Mouse (Mus musculus) limb, embryonic 14.5 days (tissue): ENCODE measurements around the gene Pde8b. TPM values are rescaled to one million over a fixed set of nuclear protein-coding genes. Genes with fewer than 3 reads are reported as not detected.
A peak's percentile ranks its signal among the peaks of the same experiment; 100 is the strongest.
"Not testable (repeated sequence)": the region's sequence is repeated elsewhere in the genome, so short reads cannot be mapped to it uniquely, and the experiment has no call there.

ENCODE experiments used
- ATAC-seq: fragments of 200-750 bp; cut with Nextera tagmentation; 2 replicates; pipeline ENCODE4 v1.8.0; 2017; ENCODE audit warnings: low read depth, moderate number of reproducible peaks, moderate TSS enrichment; ENCODE audit not compliant: low FRiP score
- DNase-seq: peaks from one replicate; pipeline ENCODE4 v3.0.0-alpha.2; 2015; ENCODE audit warnings: low spot score
- H3K27ac ChIP-seq: fragments of 300-500 bp; sonication (generic); replicated peaks from 2 replicates; pipeline ENCODE4 v1.5.1; 2014; ENCODE audit warnings: low read depth, mild to moderate bottlenecking, low read length, moderate library complexity, mixed read lengths
- H3K27me3 ChIP-seq: fragments of 300-500 bp; sonication (generic); 2 replicates; pipeline ENCODE4 v1.6.1; 2014; ENCODE audit warnings: low read length, mixed read lengths; ENCODE audit not compliant: control insufficient read depth, insufficient read depth
- H3K36me3 ChIP-seq: fragments of 300-500 bp; sonication (generic); 2 replicates; pipeline ENCODE4 v1.6.1; 2014; ENCODE audit warnings: mild to moderate bottlenecking, low read length, moderate library complexity, mixed read lengths; ENCODE audit not compliant: control insufficient read depth, insufficient read depth
- H3K4me1 ChIP-seq: fragments of 300-500 bp; sonication (generic); 2 replicates; pipeline ENCODE4 v1.6.1; 2014; ENCODE audit warnings: antibody characterized with exemption, low read length, mixed read lengths; ENCODE audit not compliant: control insufficient read depth, insufficient read depth
- H3K4me2 ChIP-seq: fragments of 300-500 bp; sonication (generic); replicated peaks from 2 replicates; pipeline ENCODE4 v1.6.1; 2014; ENCODE audit warnings: low read depth, mild to moderate bottlenecking, low read length, moderate library complexity; ENCODE audit not compliant: severe bottlenecking
- H3K4me3 ChIP-seq: fragments of 300-500 bp; sonication (generic); replicated peaks from 2 replicates; pipeline ENCODE4 v1.5.1; 2014; ENCODE audit warnings: low read length
- H3K9ac ChIP-seq: fragments of 300-500 bp; sonication (generic); 2 replicates; pipeline ENCODE4 v1.6.1; 2014; ENCODE audit warnings: mild to moderate bottlenecking, low read depth, low read length, moderate library complexity; ENCODE audit not compliant: severe bottlenecking
- H3K9me3 ChIP-seq: fragments of 300-500 bp; sonication (generic); 2 replicates; pipeline ENCODE4 v1.6.1; 2016; ENCODE audit warnings: low read length; ENCODE audit not compliant: control insufficient read depth
- POLR2A ChIP-seq: fragments of 200-500 bp; IDR thresholded peaks from 2 replicates; pipeline ENCODE4 v1.8.0; 2012; ENCODE audit warnings: inconsistent platforms, mild to moderate bottlenecking, moderate library complexity, borderline replicate concordance; ENCODE audit not compliant: insufficient read depth, insufficient read length; ENCODE audit errors: extremely low read depth
- WGBS: fragments of 180-500 bp; shearing (Covaris S2); extraction: QIAGEN DNeasy Blood & Tissue Kit; methylation state at CpG from one replicate; pipeline ENCODE4 v1.1.7; 2014; 5-methylcytosine and 5-hydroxymethylcytosine counted together
- polyA plus RNA-seq, 2 experiments: library from polyadenylated mRNA; depleted of rRNA in 1 of 2; stranded (reverse) in 1 of 2; unstranded in 1 of 2; fragments of >200 nt; fragmentation: Nextera tagmentation in 1 of 2; extraction: Ambion mirVana in 1 of 2; gene quantifications; 2 replicates each; pipeline versions ENCODE4 v1.2.1 to v1.2.3; 2012 to 2014

Gene Pde8b
- polyA plus RNA-seq, 2 experiments, result 3.1 to 3.4 TPM

- ATAC-seq (no peak), DNase-seq (no peak)
- Histone ChIP-seq H3K9me3 (no peaks in the 10 kb centered on the region), H3K4me2 (no peak overlapping the region), H3K36me3 (no peaks in the 10 kb centered on the region), H3K27me3 (no peaks in the 10 kb centered on the region), H3K27ac (no peak overlapping the region), H3K4me3 (no peak overlapping the region), H3K9ac (no peak overlapping the region), H3K4me1 (no peaks in the 10 kb centered on the region)
- 74% methylated on average over 1 of the region's 1 CpGs for WGBS
- no peak for TF ChIP-seq POLR2A
These were observed 19.8 kb downstream of the Pde8b start for GRCm38 (mm10) chr13:95230326-95230725.

- H3K9ac ChIP-seq, result no peak overlapping the region
- no peaks in the 10 kb centered on the region for H3K9me3 ChIP-seq
- no peaks in the 10 kb centered on the region for H3K36me3 ChIP-seq
- H3K27me3 ChIP-seq, result peaks cover 16% of the 10 kb centered on the region; the same call in 1 of the 2 replicates
- H3K4me2 ChIP-seq, result no peak overlapping the region
- H3K4me3 ChIP-seq, result no peak overlapping the region
- no peak for DNase-seq
- ATAC-seq, result no peak
- H3K27ac ChIP-seq, result no peak overlapping the region
- 81% methylated on average over 2 of the region's 2 CpGs for WGBS
- no peaks in the 10 kb centered on the region for H3K4me1 ChIP-seq
- no peak for TF ChIP-seq POLR2A
These were observed 25.6 kb downstream of the Pde8b start for GRCm38 (mm10) chr13:95224491-95224890.

GRCm38 (mm10) chr13:95223427-95223772 lies 26.7 kb downstream of the Pde8b start:
- ATAC-seq (no peak), DNase-seq (no peak)
- Histone ChIP-seq H3K4me3 (peak overlapping the region; percentile 71), H3K9me3 (no peaks in the 10 kb centered on the region), H3K4me2 (peak overlapping the region; percentile 97), H3K27me3 (peaks cover 16% of the 10 kb centered on the region; the same call in 1 of the 2 replicates), H3K27ac (no peak overlapping the region), H3K36me3 (no peaks in the 10 kb centered on the region), H3K4me1 (no peaks in the 10 kb centered on the region), H3K9ac (no peak overlapping the region)
- 56% methylated on average over 2 of the region's 2 CpGs for WGBS
- TF ChIP-seq POLR2A, result no peak

GRCm38 (mm10) chr13:95222569-95223426 lies 27.3 kb downstream of the Pde8b start:
- no peak for DNase-seq
- no peak for TF ChIP-seq POLR2A
- peak; percentile 53 for ATAC-seq
- WGBS, result 5% methylated on average over 46 of the region's 96 CpGs
- Histone ChIP-seq H3K4me2 (peak overlapping the region; percentile 97), H3K36me3 (no peaks in the 10 kb centered on the region), H3K27me3 (peaks cover 16% of the 10 kb centered on the region; the same call in 1 of the 2 replicates), H3K9ac (peak overlapping the region; percentile 63), H3K27ac (no peak overlapping the region), H3K4me1 (no peaks in the 10 kb centered on the region), H3K9me3 (no peaks in the 10 kb centered on the region), H3K4me3 (peak overlapping the region; percentile 71)

DNA sequence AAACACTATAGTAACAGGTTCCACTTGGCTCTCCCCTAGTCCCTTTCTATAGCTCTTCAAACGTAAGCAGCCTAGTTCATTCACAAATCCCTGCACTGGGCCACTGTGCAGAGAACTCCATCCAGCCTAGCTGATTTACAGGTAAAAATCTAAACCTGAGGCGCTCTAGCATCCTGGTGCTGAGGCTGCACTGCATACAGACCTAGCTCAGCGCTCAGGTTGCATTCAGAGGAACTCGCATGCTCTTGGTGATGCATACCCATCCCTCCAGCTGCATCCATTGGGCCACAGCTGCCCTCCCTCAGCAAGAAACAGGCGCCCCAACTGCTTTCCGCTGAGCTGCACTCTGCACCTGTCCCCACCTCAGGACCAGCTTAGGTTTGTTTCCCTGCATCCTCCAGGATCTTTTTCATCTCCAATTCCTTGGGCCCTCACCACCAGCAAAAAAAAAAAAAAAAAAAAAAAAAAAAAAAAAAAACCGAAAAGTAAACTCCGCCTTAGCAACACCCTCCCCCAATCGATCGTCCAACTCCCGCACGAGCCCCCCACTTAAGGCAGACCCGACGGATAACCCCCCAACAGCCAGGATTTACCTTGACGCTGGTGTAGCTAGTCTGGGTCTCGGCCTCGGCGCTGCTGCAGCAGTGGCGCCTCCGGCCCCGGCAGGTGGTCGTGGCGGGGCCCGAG lies 28.1 kb downstream of the Pde8b start:
- ATAC-seq (no peak), DNase-seq (no peak)
- 2% methylated on average over 24 of the region's 24 CpGs for WGBS
- no peaks in the 10 kb centered on the region for H3K36me3 ChIP-seq
- peak overlapping the region; percentile 71 for H3K4me3 ChIP-seq
- peak overlapping the region; percentile 63 for H3K9ac ChIP-seq
- no peak overlapping the region for H3K27ac ChIP-seq
- no peak for TF ChIP-seq POLR2A
- no peaks in the 10 kb centered on the region for H3K9me3 ChIP-seq
- no peaks in the 10 kb centered on the region for H3K4me1 ChIP-seq
- H3K27me3 ChIP-seq, result peaks cover 16% of the 10 kb centered on the region; the same call in 1 of the 2 replicates
- H3K4me2 ChIP-seq, result peak overlapping the region; percentile 97

DNA sequence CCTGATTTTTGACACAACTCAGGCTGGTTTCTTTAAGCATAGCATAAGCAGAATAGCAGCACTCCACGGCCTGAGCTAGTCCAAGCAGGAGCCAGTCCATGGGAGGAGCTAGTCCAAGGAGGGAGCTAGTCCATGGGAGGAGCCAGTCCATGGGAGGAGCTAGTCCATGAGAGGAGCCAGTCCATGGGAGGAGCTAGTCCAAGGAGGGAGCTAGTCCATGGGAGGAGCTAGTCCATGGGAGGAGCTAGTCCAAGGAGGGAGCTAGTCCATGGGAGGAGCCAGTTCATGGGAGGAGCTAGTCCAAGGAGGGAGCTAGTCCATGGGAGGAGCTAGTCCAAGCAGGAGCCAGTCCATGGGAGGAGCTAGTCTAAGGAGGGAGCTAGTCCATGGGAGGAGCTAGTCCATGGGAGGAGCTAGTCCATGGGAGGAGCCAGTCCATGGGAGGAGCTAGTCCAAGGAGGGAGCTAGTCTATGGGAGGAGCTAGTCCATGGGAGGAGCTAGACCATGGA lies 34.4 kb downstream of the Pde8b start:
- WGBS, result 46% methylated on average over 1 of the region's 1 CpGs
- not testable (repeated sequence) for H3K9me3 ChIP-seq, H3K27ac ChIP-seq, H3K4me3 ChIP-seq, H3K9ac ChIP-seq, H3K4me2 ChIP-seq, H3K27me3 ChIP-seq, H3K4me1 ChIP-seq, H3K36me3 ChIP-seq, DNase-seq, ATAC-seq
